Mouse (Mus musculus): ENCODE results near the gene Pmp22. TPM values are rescaled to one million over a fixed set of nuclear protein-coding genes. Genes with fewer than 3 reads are reported as not detected.

Pmp22 gene
- total RNA-seq, 2 experiments from 2014 or later: not detected

- no peak for ATAC-seq (replicated peaks; ENCODE audit: low FRiP score, low TSS enrichment, poor library complexity, severe bottlenecking)
These were observed 2.8 kb upstream of the Pmp22 start for GRCm38 (mm10) chr11:63125832-63126456.

- ATAC-seq (replicated peaks; ENCODE audit: low FRiP score, low TSS enrichment, poor library complexity, severe bottlenecking): no peak
These were observed 1.8 kb upstream of the Pmp22 start for GRCm38 (mm10) chr11:63126976-63127375.

- ATAC-seq (replicated peaks; ENCODE audit: low FRiP score, low TSS enrichment, poor library complexity, severe bottlenecking): no peak
These were observed 1.3 kb upstream of the Pmp22 start for GRCm38 (mm10) chr11:63127513-63127912.

- no peak for ATAC-seq (replicated peaks; ENCODE audit: low FRiP score, low TSS enrichment, poor library complexity, severe bottlenecking)
These were observed 593 bp downstream of the Pmp22 start for GRCm38 (mm10) chr11:63129375-63129774.

- no peak for ATAC-seq (replicated peaks; ENCODE audit: low FRiP score, low TSS enrichment, poor library complexity, severe bottlenecking)
These were observed 1.1 kb downstream of the Pmp22 start for GRCm38 (mm10) chr11:63129840-63130239.

- no peak for ATAC-seq (replicated peaks; ENCODE audit: low FRiP score, low TSS enrichment, poor library complexity, severe bottlenecking)
These were observed 1.7 kb downstream of the Pmp22 start for GRCm38 (mm10) chr11:63130497-63130896.

- no peak for ATAC-seq (replicated peaks; ENCODE audit: low FRiP score, low TSS enrichment, poor library complexity, severe bottlenecking)
These were observed 2.4 kb downstream of the Pmp22 start for GRCm38 (mm10) chr11:63131001-63131692.

- no peak for ATAC-seq (replicated peaks; ENCODE audit: low FRiP score, low TSS enrichment, poor library complexity, severe bottlenecking)
These were observed 2.9 kb downstream of the Pmp22 start for GRCm38 (mm10) chr11:63131693-63132040.

- ATAC-seq (replicated peaks; ENCODE audit: low FRiP score, low TSS enrichment, poor library complexity, severe bottlenecking): no peak
These were observed 3.3 kb downstream of the Pmp22 start for GRCm38 (mm10) chr11:63132151-63132500.

- ATAC-seq (replicated peaks; ENCODE audit: low FRiP score, low TSS enrichment, poor library complexity, severe bottlenecking): no peak
These were observed 4.0 kb downstream of the Pmp22 start for GRCm38 (mm10) chr11:63132501-63133435.

GRCm38 (mm10) chr11:63134021-63134420 is 5.2 kb downstream of the Pmp22 start:
- ATAC-seq (replicated peaks; ENCODE audit: low FRiP score, low TSS enrichment, poor library complexity, severe bottlenecking): no peak

- ATAC-seq (replicated peaks; ENCODE audit: low FRiP score, low TSS enrichment, poor library complexity, severe bottlenecking): no peak
These were observed 6.1 kb downstream of the Pmp22 start for GRCm38 (mm10) chr11:63134742-63135482.

GRCm38 (mm10) chr11:63135622-63136021 is 6.8 kb downstream of the Pmp22 start:
- ATAC-seq (replicated peaks; ENCODE audit: low FRiP score, low TSS enrichment, poor library complexity, severe bottlenecking): peak; percentile 71

- ATAC-seq (replicated peaks; ENCODE audit: low FRiP score, low TSS enrichment, poor library complexity, severe bottlenecking): no peak
These were observed 7.4 kb downstream of the Pmp22 start for GRCm38 (mm10) chr11:63136205-63136604.

- no peak for ATAC-seq (replicated peaks; ENCODE audit: low FRiP score, low TSS enrichment, poor library complexity, severe bottlenecking)
These were observed 8.1 kb downstream of the Pmp22 start for GRCm38 (mm10) chr11:63136836-63137416.

GRCm38 (mm10) chr11:63138739-63139138 is 10.0 kb downstream of the Pmp22 start:
- ATAC-seq (replicated peaks; ENCODE audit: low FRiP score, low TSS enrichment, poor library complexity, severe bottlenecking): no peak

- no peak for ATAC-seq (replicated peaks; ENCODE audit: low FRiP score, low TSS enrichment, poor library complexity, severe bottlenecking)
These were observed 13.5 kb downstream of the Pmp22 start for GRCm38 (mm10) chr11:63142311-63142710.

- ATAC-seq (replicated peaks; ENCODE audit: low FRiP score, low TSS enrichment, poor library complexity, severe bottlenecking): no peak
These were observed 14.0 kb downstream of the Pmp22 start for GRCm38 (mm10) chr11:63142816-63143215.

- no peak for ATAC-seq (replicated peaks; ENCODE audit: low FRiP score, low TSS enrichment, poor library complexity, severe bottlenecking)
These were observed 14.7 kb downstream of the Pmp22 start for GRCm38 (mm10) chr11:63143486-63143885.

Data from megakaryocyte-erythroid progenitor cell, adult 5-6 weeks (primary cell).